Mouse (Mus musculus) intestine, postnatal 0 days (tissue): ENCODE measurements around the gene Gtf2a2. TPM values are rescaled to one million over a fixed set of nuclear protein-coding genes. Genes with fewer than 3 reads are reported as not detected.

ENCODE experiments used
- ATAC-seq: fragments of 200-750 bp; cut with Nextera tagmentation; 2 replicates; pipeline ENCODE4 v1.8.0; 2017; ENCODE audit warnings: mild to moderate bottlenecking, moderate TSS enrichment, moderate library complexity
- H3K27ac ChIP-seq: fragments of 300-500 bp; sonication (generic); 2 replicates; pipeline ENCODE4 v1.5.1; 2014; ENCODE audit warnings: mild to moderate bottlenecking, low read depth, low read length, moderate library complexity
- H3K27me3 ChIP-seq: fragments of 300-500 bp; sonication (generic); replicated peaks from 2 replicates; pipeline ENCODE4 v1.6.1; 2014; ENCODE audit warnings: low read length, mixed read lengths; ENCODE audit not compliant: control insufficient read depth, insufficient read depth
- H3K36me3 ChIP-seq: fragments of 300-500 bp; sonication (generic); 2 replicates; pipeline ENCODE4 v1.6.1; 2014; ENCODE audit warnings: mild to moderate bottlenecking, moderate library complexity; ENCODE audit not compliant: control insufficient read depth, insufficient read depth
- H3K4me1 ChIP-seq: fragments of 300-500 bp; sonication (generic); replicated peaks from 2 replicates; pipeline ENCODE4 v1.6.1; 2014; ENCODE audit warnings: antibody characterized with exemption, low read length, mixed read lengths; ENCODE audit not compliant: control insufficient read depth, insufficient read depth
- H3K4me2 ChIP-seq: fragments of 300-500 bp; sonication (generic); replicated peaks from 2 replicates; pipeline ENCODE4 v1.6.1; 2014; ENCODE audit warnings: low read depth, mild to moderate bottlenecking, moderate library complexity
- H3K4me3 ChIP-seq: fragments of 300-500 bp; sonication (generic); 2 replicates; pipeline ENCODE4 v1.5.1; 2014; ENCODE audit warnings: low read depth, low read length
- H3K9ac ChIP-seq: fragments of 300-500 bp; sonication (generic); 2 replicates; pipeline ENCODE4 v1.6.1; 2014; ENCODE audit warnings: mild to moderate bottlenecking, low read depth, low read length
- H3K9me3 ChIP-seq: fragments of 300-500 bp; sonication (generic); 2 replicates; pipeline ENCODE4 v1.6.1; 2016; ENCODE audit warnings: mixed run types; ENCODE audit not compliant: control insufficient read depth
- CTCF ChIP-seq: sonication (generic); IDR thresholded peaks from 2 replicates; pipeline ENCODE4 v1.5.1; 2016; ENCODE audit warnings: low read depth, mild to moderate bottlenecking, control low read depth, antibody characterized with exemption, moderate library complexity
- WGBS: fragments of 180-500 bp; shearing (Covaris S2); extraction: QIAGEN DNeasy Blood & Tissue Kit; methylation state at CpG from one replicate; pipeline ENCODE4 v1.1.7; 2014; 5-methylcytosine and 5-hydroxymethylcytosine counted together
- polyA plus RNA-seq: library from polyadenylated mRNA; unstranded; fragments of >200 nt; fragmentation: Nextera tagmentation; extraction: Ambion mirVana; gene quantifications from 2 replicates; pipeline ENCODE4 v1.2.1, GENCODE M21; 2015

Gtf2a2 gene
- polyA plus RNA-seq, 1 experiment from 2014 or later: 127 TPM

DNA sequence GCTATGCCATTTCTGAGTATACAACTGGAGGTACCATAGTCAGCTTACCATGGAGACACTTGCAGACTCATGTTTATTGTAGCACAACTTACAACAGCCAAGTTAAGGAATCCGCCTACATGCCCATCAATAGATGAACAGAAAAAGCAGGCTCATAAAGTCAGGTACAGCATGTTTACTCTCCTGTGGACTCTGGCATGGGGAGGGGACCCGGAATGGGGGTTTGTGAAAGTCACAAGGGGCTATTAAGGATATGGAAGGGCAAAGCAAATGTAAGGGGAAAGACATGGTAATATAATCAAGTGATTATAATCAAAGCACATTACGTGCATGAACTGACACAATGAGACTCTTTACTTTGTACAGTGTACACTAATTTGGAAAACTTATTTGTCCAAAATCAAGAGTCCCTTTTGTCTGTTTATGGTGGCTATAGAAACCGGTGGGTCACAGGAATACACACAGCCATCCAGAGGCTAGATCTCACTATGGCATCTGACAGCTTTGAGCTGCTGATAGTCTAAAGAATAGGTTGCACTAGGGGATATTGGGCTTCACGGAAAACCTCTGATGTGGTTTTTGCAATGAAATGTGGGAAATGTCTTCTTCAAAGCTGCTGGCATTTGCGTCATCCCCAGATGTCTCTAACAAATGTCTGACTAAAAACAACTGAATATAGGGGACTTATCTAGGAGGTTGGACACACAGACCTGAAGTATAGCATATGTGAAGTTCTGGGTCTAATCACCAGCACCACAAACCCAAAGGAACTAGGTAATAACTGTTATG, 27.4 kb downstream of the Gtf2a2 start:
- no peaks in the 10 kb centered on the region for H3K36me3 ChIP-seq
- no peaks in the 10 kb centered on the region for H3K27me3 ChIP-seq
- H3K4me3 ChIP-seq: no peak overlapping the region
- no peak overlapping the region for H3K4me2 ChIP-seq
- 49% methylated on average over 6 of the region's 6 CpGs for WGBS
- no peak overlapping the region for H3K27ac ChIP-seq
- no peak for TF ChIP-seq CTCF
- no peaks in the 10 kb centered on the region for H3K4me1 ChIP-seq
- peak; percentile 34; the same call in 1 of the 2 replicates for ATAC-seq
- no peak overlapping the region for H3K9ac ChIP-seq
- H3K9me3 ChIP-seq: no peaks in the 10 kb centered on the region

DNA sequence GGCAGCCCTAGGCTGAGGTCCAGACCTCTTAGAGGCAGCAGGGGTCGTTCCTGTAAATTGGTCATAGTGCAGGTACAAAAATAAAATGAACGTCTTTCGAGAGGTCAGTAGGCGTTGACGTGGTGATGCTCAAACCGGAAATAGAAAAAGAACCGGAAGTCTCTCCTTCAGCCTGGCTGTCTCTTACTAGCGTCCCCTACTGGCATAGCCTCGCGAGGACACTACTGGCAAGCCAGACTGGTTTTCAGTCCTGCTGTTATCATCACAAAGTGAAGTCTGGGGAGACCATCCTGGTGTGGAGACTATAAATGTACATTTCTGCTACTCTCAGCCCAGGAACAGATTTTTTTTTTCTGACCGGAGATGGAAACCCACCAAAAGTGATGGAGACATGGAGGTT, 28.2 kb downstream of the Gtf2a2 start:
- 87% methylated on average over 11 of the region's 11 CpGs for WGBS
- Histone ChIP-seq H3K9ac (no peak overlapping the region), H3K4me3 (no peak overlapping the region), H3K9me3 (no peaks in the 10 kb centered on the region), H3K4me1 (no peaks in the 10 kb centered on the region), H3K27me3 (no peaks in the 10 kb centered on the region), H3K27ac (no peak overlapping the region), H3K36me3 (no peaks in the 10 kb centered on the region), H3K4me2 (no peak overlapping the region)
- peak; percentile 33 for TF ChIP-seq CTCF
- ATAC-seq: no peak

DNA sequence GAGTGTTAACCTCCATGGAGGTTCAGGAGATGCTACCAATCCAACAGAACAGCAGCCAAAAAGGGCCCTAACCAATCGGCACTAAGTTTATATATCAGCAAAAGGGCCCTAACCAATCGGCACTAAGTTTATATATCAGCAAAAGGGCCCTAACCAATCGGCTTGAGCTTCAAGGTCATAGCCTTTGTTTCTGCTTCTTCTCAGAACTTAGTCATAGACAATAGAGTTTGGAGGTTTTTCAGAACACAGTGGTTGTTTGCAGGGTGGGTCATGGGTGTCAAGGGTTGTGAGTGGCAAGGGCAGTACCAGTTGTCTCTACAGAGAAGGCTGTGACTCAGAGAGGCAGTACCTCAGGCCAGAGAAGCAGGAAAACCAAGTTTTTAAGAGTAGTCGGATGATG, 29.8 kb downstream of the Gtf2a2 start:
- H3K36me3 ChIP-seq: no peaks in the 10 kb centered on the region
- H3K9ac ChIP-seq: no peak overlapping the region
- H3K4me1 ChIP-seq: no peaks in the 10 kb centered on the region
- ATAC-seq: no peak
- H3K9me3 ChIP-seq: no peaks in the 10 kb centered on the region
- H3K4me2 ChIP-seq: no peak overlapping the region
- TF ChIP-seq CTCF: no peak
- H3K27me3 ChIP-seq: no peaks in the 10 kb centered on the region
- no peak overlapping the region for H3K4me3 ChIP-seq
- no peak overlapping the region for H3K27ac ChIP-seq
- WGBS: 87% methylated on average over 4 of the region's 4 CpGs

DNA sequence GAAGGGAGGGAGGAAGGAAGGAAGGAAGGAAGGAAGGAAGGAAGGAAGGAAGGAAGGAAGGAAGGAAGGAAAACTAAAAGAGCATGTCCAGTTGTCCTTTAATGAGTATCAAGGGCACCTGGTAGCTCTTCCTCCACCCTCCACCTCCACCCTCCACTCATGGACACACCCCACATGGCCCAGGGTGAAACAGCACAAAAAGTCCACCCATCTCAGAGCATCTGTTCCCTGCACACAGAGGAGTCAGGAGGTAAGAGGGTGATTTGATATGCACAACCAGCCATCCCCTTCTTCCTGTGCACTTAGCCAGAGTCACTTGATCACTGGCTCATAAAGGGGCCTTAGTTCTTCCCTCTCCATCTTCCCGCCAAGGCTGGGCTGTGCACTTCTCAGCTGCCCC, 30.6 kb downstream of the Gtf2a2 start:
- no peak overlapping the region for H3K27ac ChIP-seq
- H3K9ac ChIP-seq: no peak overlapping the region
- H3K4me1 ChIP-seq: no peaks in the 10 kb centered on the region
- ATAC-seq: no peak
- no peak overlapping the region for H3K4me3 ChIP-seq
- no peak for TF ChIP-seq CTCF
- H3K4me2 ChIP-seq: no peak overlapping the region
- no peaks in the 10 kb centered on the region for H3K36me3 ChIP-seq
- WGBS: 60% methylated on average over 1 of the region's 1 CpGs
- no peaks in the 10 kb centered on the region for H3K27me3 ChIP-seq
- H3K9me3 ChIP-seq: no peaks in the 10 kb centered on the region

DNA sequence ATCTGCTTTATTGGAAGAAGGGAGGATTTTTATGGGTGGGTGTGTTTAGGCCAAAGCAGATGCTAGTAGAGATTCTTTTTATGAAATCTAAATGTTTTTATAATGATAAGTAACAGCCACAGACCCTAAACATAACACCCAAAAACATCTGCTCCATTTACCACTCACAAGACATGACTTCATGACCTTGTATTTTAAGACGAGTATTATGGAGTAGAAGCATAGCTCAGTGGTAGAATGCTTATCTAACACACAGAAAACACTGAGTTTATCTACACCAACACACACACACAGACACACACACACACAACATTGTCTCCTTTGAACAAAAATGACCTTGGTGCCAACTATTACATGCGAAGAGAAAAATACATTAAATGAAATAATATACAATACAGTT, 32.5 kb downstream of the Gtf2a2 start:
- no peak overlapping the region for H3K9ac ChIP-seq
- no peak overlapping the region for H3K4me3 ChIP-seq
- H3K9me3 ChIP-seq: no peaks in the 10 kb centered on the region
- TF ChIP-seq CTCF: no peak
- H3K27ac ChIP-seq: no peak overlapping the region
- no peaks in the 10 kb centered on the region for H3K4me1 ChIP-seq
- 66% methylated on average over 2 of the region's 2 CpGs for WGBS
- H3K36me3 ChIP-seq: no peaks in the 10 kb centered on the region
- no peaks in the 10 kb centered on the region for H3K27me3 ChIP-seq
- no peak overlapping the region for H3K4me2 ChIP-seq
- no peak for ATAC-seq

DNA sequence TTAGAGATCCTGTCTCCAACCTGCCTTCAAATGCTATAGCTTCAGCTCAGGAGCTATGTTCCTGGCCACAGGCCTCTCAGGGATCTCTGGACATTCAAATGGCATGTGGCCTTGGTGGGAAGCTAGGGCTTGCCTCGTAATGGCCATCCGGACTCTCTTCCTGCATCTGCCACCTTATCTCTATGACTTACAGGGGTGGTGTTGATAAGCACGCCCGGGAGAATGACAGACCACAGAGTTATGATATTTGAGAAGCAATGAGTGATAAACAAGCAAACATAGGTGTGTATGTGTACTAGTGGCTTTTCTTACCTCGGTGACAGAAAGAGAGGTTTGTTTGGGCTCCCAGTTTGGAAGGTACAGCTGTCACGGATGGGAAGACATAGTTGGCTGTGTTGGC, 33.9 kb downstream of the Gtf2a2 start:
- WGBS: 49% methylated on average over 6 of the region's 6 CpGs
- no peak for ATAC-seq
- H3K4me3 ChIP-seq: no peak overlapping the region
- H3K27ac ChIP-seq: no peak overlapping the region
- H3K4me1 ChIP-seq: no peaks in the 10 kb centered on the region
- no peaks in the 10 kb centered on the region for H3K9me3 ChIP-seq
- no peak overlapping the region for H3K4me2 ChIP-seq
- no peaks in the 10 kb centered on the region for H3K27me3 ChIP-seq
- TF ChIP-seq CTCF: no peak
- H3K9ac ChIP-seq: no peak overlapping the region
- H3K36me3 ChIP-seq: no peaks in the 10 kb centered on the region
